Mouse (Mus musculus) cortical plate, adult 2 months (tissue): ENCODE results near the gene Ddx39. TPM values are rescaled to one million over a fixed set of nuclear protein-coding genes. Genes with fewer than 3 reads are reported as not detected.
A peak's percentile ranks its signal among the peaks of the same experiment; 100 is the strongest.

Experiments used
- H3K27ac ChIP-seq: fragments of 200-500 bp; 2 replicates; pipeline ENCODE4 v1.5.1; 2012; ENCODE audit warnings: low read length, control low read depth, inconsistent platforms; ENCODE audit not compliant: insufficient read depth
- H3K4me1 ChIP-seq: fragments of 200-500 bp; 2 replicates; pipeline ENCODE4 v1.6.1; 2011; ENCODE audit warnings: low read length; ENCODE audit not compliant: control insufficient read depth, insufficient read depth
- H3K4me3 ChIP-seq: fragments of 200-500 bp; 2 replicates; pipeline ENCODE4 v1.5.1; 2011; ENCODE audit warnings: mild to moderate bottlenecking, low read length, control low read depth; ENCODE audit not compliant: insufficient read depth
- CTCF ChIP-seq: fragments of 200-500 bp; IDR thresholded peaks from 2 replicates; pipeline ENCODE4 v1.5.1; 2011; ENCODE audit warnings: mild to moderate bottlenecking, control low read depth, low read length; ENCODE audit not compliant: insufficient read depth; ENCODE audit errors: extremely low read depth
- POLR2A ChIP-seq: fragments of 200-500 bp; IDR thresholded peaks from 2 replicates; pipeline ENCODE4 v1.6.1; 2011; ENCODE audit warnings: mild to moderate bottlenecking, low read length, control low read depth; ENCODE audit not compliant: insufficient read depth; ENCODE audit errors: extremely low read depth
- polyA plus RNA-seq: library from polyadenylated mRNA; depleted of rRNA; stranded (reverse); fragments of >200 nt; gene quantifications from 2 replicates; pipeline ENCODE4 v1.2.3, GENCODE M21; 2012

The Ddx39 gene
- polyA plus RNA-seq, 1 experiment: 26.5 TPM

GRCm38 (mm10) chr8:83732919-83733318, 17.9 kb downstream of the Ddx39 start:
- Histone ChIP-seq H3K4me3 (no peak overlapping the region), H3K27ac (no peak overlapping the region), H3K4me1 (no peaks in the 10 kb centered on the region)
- TF ChIP-seq POLR2A: no peak
- TF ChIP-seq CTCF: no peak

- Histone ChIP-seq H3K27ac (no peak overlapping the region), H3K4me1 (no peaks in the 10 kb centered on the region), H3K4me3 (no peak overlapping the region)
- TF ChIP-seq CTCF: no peak
- no peak for TF ChIP-seq POLR2A
Observed at GRCm38 (mm10) chr8:83736681-83737080, 21.7 kb downstream of the Ddx39 start.

- Histone ChIP-seq H3K4me1 (no peaks in the 10 kb centered on the region), H3K27ac (no peak overlapping the region), H3K4me3 (no peak overlapping the region)
- no peak for TF ChIP-seq POLR2A
- TF ChIP-seq CTCF: no peak
Observed at GRCm38 (mm10) chr8:83737346-83737745, 22.4 kb downstream of the Ddx39 start.

- Histone ChIP-seq H3K4me3 (no peak overlapping the region), H3K27ac (no peak overlapping the region), H3K4me1 (no peaks in the 10 kb centered on the region)
- TF ChIP-seq POLR2A: no peak
- TF ChIP-seq CTCF: no peak
Observed at GRCm38 (mm10) chr8:83737852-83738562, 23.0 kb downstream of the Ddx39 start.

- no peak for TF ChIP-seq CTCF
- no peak for TF ChIP-seq POLR2A
- no peak overlapping the region for H3K4me3 ChIP-seq
- no peaks in the 10 kb centered on the region for H3K4me1 ChIP-seq
- no peak overlapping the region for H3K27ac ChIP-seq
Observed at GRCm38 (mm10) chr8:83738949-83739710, 24.2 kb downstream of the Ddx39 start.

- TF ChIP-seq POLR2A: no peak
- no peak for TF ChIP-seq CTCF
- H3K4me1 ChIP-seq: no peaks in the 10 kb centered on the region
- peak overlapping the region; percentile 31; the same call in 1 of the 2 replicates for H3K4me3 ChIP-seq
- H3K27ac ChIP-seq: no peak overlapping the region
Observed at GRCm38 (mm10) chr8:83739711-83740468, 24.9 kb downstream of the Ddx39 start.

GRCm38 (mm10) chr8:83740586-83740975, 25.6 kb downstream of the Ddx39 start:
- TF ChIP-seq CTCF: no peak
- no peak for TF ChIP-seq POLR2A
- Histone ChIP-seq H3K27ac (peak overlapping the region; percentile 80; the same call in 1 of the 2 replicates), H3K4me1 (no peaks in the 10 kb centered on the region), H3K4me3 (peak overlapping the region; percentile 31; the same call in 1 of the 2 replicates)

GRCm38 (mm10) chr8:83740976-83741741, 26.2 kb downstream of the Ddx39 start, which contains the start of gene Adgre5:
Adgre5 (minus strand) TSS chr8:83741326.
- peak within 1 kb of the TSS; percentile 80 for H3K27ac ChIP-seq
- H3K4me1 ChIP-seq: no peaks in the 10 kb centered on the region
- no peak for TF ChIP-seq CTCF
- 0 out of 2 replicates have a peak, but pooled peaks have one; percentile 19 for TF ChIP-seq POLR2A
- peak within 1 kb of the TSS; percentile 31; the same call in 1 of the 2 replicates for H3K4me3 ChIP-seq
